Mouse (Mus musculus) kidney, adult 2 months (tissue): ENCODE measurements around the gene Emilin3. TPM values are rescaled to one million over a fixed set of nuclear protein-coding genes. Genes with fewer than 3 reads are reported as not detected.

Experiments used
- DNase-seq: peaks from one replicate; pipeline ENCODE4 v3.0.0; 2021
- H3K27ac ChIP-seq: fragments of 200-500 bp; 2 replicates; pipeline ENCODE4 v1.5.1; 2012; ENCODE audit warnings: low read depth, low read length, control low read depth, inconsistent platforms; ENCODE audit not compliant: insufficient read depth
- H3K27me3 ChIP-seq: fragments of 200-500 bp; replicated peaks from 2 replicates; pipeline ENCODE4 v1.6.1; 2012; ENCODE audit warnings: mild to moderate bottlenecking, moderate library complexity, low read length, inconsistent platforms; ENCODE audit not compliant: control insufficient read depth, insufficient read depth
- H3K36me3 ChIP-seq: fragments of 200-500 bp; 2 replicates; pipeline ENCODE4 v1.6.1; 2012; ENCODE audit warnings: mild to moderate bottlenecking, moderate library complexity, low read length, inconsistent platforms; ENCODE audit not compliant: control insufficient read depth, insufficient read depth
- H3K4me1 ChIP-seq: fragments of 200-500 bp; 2 replicates; pipeline ENCODE4 v1.6.1; 2011; ENCODE audit warnings: low read length; ENCODE audit not compliant: control insufficient read depth, insufficient read depth
- H3K4me3 ChIP-seq: fragments of 200-500 bp; 2 replicates; pipeline ENCODE4 v1.5.1; 2011; ENCODE audit warnings: mild to moderate bottlenecking, low read depth, low read length, control low read depth; ENCODE audit not compliant: insufficient read depth
- CTCF ChIP-seq: fragments of 200-500 bp; conservative IDR thresholded peaks from 2 replicates; pipeline ENCODE4 v1.5.1; 2011; ENCODE audit warnings: low read depth, mild to moderate bottlenecking, control low read depth, low read length, moderate library complexity, mixed read lengths; ENCODE audit not compliant: insufficient read depth, insufficient read length
- POLR2A ChIP-seq: fragments of 200-500 bp; IDR thresholded peaks from one replicate; pipeline ENCODE4 v1.6.1; 2011; ENCODE audit warnings: low read depth, low read length, control low read depth
- WGBS: fragments of 180-500 bp; shearing (Covaris S2); methylation state at CpG from one replicate; pipeline ENCODE4 v1.1.7; 2018; 5-methylcytosine and 5-hydroxymethylcytosine counted together
- polyA plus RNA-seq: library from polyadenylated mRNA; depleted of rRNA; stranded (reverse); fragments of >200 nt; gene quantifications from 2 replicates; pipeline ENCODE4 v1.2.3, GENCODE M21; 2012

The Emilin3 gene
- polyA plus RNA-seq, 1 experiment = not detected

- peaks cover 16% of the 10 kb centered on the region for H3K4me1 ChIP-seq
- TF ChIP-seq POLR2A (no peak), CTCF (no peak)
- DNase-seq = peak; percentile 75
- H3K27me3 ChIP-seq = no peaks in the 10 kb centered on the region
- H3K36me3 ChIP-seq = no peaks in the 10 kb centered on the region
- no peak overlapping the region for H3K4me3 ChIP-seq
- H3K27ac ChIP-seq = peak overlapping the region; percentile 81
- 55% methylated on average over 5 of the region's 5 CpGs for WGBS
These were observed 37.8 kb downstream of the Emilin3 start for GRCm38 (mm10) chr2:160874231-160874877.

DNA sequence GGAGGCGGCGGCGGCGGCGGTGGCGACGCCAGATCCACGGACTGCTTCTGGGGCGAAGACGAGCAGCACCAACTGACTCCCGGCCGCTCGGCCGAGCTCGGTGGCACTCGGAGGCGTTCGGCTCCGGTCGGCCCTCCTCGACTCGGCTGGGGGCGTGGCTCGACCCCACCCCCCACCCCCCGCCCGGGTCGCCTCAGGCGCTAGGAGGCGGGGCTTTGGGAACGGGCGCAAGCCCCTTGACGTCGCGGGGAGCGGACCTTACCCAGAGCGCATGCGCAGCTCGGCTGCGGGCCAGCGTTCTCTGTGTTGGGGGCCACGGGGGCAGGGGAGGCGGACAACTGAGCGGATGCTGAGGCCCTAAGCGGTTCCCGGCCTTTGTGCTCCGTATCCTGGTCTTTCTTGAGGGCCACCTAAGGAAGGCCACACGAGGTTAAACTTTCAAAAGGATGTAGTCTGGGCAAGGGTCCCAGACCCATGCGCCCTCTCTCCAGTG, 39.2 kb downstream of the Emilin3 start, which contains the start of gene Zhx3:
TSS of gene Zhx3 (minus strand) at position 109 of the 493 bp plus-strand sequence.
- peak; percentile 96 for DNase-seq
- WGBS = under 1% methylated on average over 43 of the region's 48 CpGs
- H3K4me1 ChIP-seq = peaks cover 23% of the 10 kb centered on the region
- peak within 1 kb of the TSS; percentile 97 for H3K27ac ChIP-seq
- TF ChIP-seq POLR2A = peak; percentile 63
- TF ChIP-seq CTCF = no peak
- H3K36me3 ChIP-seq = no peaks in the 10 kb centered on the region; the same call in 1 of the 2 replicates
- peak within 1 kb of the TSS; percentile 92 for H3K4me3 ChIP-seq
- no peaks in the 10 kb centered on the region for H3K27me3 ChIP-seq

DNA sequence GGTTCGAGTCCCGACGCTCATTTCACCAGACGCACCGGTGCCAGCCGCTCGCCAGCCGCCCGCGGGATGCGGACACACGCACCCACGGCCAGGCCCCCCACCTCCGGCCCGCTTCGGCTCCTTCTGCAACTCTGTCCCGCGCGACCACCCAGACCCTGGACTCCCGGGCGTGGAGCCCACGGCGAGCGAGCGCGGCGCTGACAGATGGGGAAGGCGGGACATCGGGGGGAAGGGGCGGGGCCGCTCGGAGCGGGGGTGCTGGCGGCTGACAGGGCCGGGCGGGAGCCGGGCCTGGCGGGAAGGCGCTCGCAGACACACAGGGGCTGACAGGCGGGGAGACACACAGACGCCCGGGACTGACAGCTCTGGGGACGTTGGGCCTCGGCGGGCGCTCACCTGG, 39.7 kb downstream of the Emilin3 start:
- Histone ChIP-seq H3K4me1 (peaks cover 23% of the 10 kb centered on the region), H3K4me3 (peak overlapping the region; percentile 92), H3K27ac (peak overlapping the region; percentile 97), H3K27me3 (no peaks in the 10 kb centered on the region), H3K36me3 (no peaks in the 10 kb centered on the region; the same call in 1 of the 2 replicates)
- DNase-seq = peak; percentile 79
- TF ChIP-seq CTCF = no peak
- no peak for TF ChIP-seq POLR2A
- WGBS = under 1% methylated on average over 47 of the region's 47 CpGs

- H3K27ac ChIP-seq = peak overlapping the region; percentile 86
These were observed 40.8 kb downstream of the Emilin3 start for GRCm38 (mm10) chr2:160871310-160871709.

GRCm38 (mm10) chr2:160869446-160869845, 42.7 kb downstream of the Emilin3 start:
- Histone ChIP-seq H3K4me3 (no peak overlapping the region), H3K27me3 (no peaks in the 10 kb centered on the region), H3K27ac (no peak overlapping the region), H3K4me1 (peaks cover 33% of the 10 kb centered on the region), H3K36me3 (no peaks in the 10 kb centered on the region; the same call in 1 of the 2 replicates)
- no peak for DNase-seq
- WGBS = 64% methylated on average over 3 of the region's 3 CpGs
- no peak for TF ChIP-seq CTCF
- no peak for TF ChIP-seq POLR2A

More at GRCm38 (mm10) chr2:160871310-160871709, 40.8 kb downstream of the Emilin3 start:
- no peak for TF ChIP-seq POLR2A
- no peak for TF ChIP-seq CTCF
- Histone ChIP-seq H3K36me3 (no peaks in the 10 kb centered on the region; the same call in 1 of the 2 replicates), H3K4me1 (peaks cover 30% of the 10 kb centered on the region), H3K27me3 (no peaks in the 10 kb centered on the region), H3K4me3 (peak overlapping the region; percentile 39)
- 17% methylated on average over 3 of the region's 3 CpGs for WGBS
- DNase-seq = peak; percentile 77

GRCm38 (mm10) chr2:160865266-160865665, 46.9 kb downstream of the Emilin3 start:
- TF ChIP-seq CTCF = no peak
- TF ChIP-seq POLR2A = no peak
- H3K27ac ChIP-seq = no peak overlapping the region

DNA sequence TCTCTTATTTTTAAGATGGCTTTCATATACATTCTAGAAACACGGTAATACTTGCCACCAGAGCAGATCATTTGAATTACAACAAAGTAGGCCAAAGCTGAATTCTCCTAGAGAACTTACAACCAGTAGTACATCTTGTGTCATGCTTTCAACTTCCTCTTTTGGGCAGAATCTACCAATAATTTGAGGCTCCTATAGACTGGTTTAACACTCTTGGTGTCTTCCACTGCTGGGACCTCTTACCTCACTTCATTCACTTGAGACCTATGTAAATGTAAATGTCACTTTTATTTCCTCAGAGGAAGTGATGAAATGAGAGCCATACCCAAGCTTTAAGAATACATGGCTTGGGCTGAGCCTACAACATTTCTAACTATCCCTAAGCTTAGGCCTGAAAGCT, 48.0 kb downstream of the Emilin3 start:
- TF ChIP-seq CTCF (no peak), POLR2A (no peak)
- no peaks in the 10 kb centered on the region; the same call in 1 of the 2 replicates for H3K36me3 ChIP-seq
- WGBS = 88% methylated on average over 1 of the region's 1 CpGs

More at GRCm38 (mm10) chr2:160865266-160865665, 46.9 kb downstream of the Emilin3 start:
- no peak for DNase-seq
- Histone ChIP-seq H3K4me3 (no peak overlapping the region), H3K27me3 (no peaks in the 10 kb centered on the region), H3K36me3 (no peaks in the 10 kb centered on the region; the same call in 1 of the 2 replicates), H3K4me1 (peaks cover 37% of the 10 kb centered on the region)
- WGBS = 91% methylated on average over 2 of the region's 2 CpGs

More for the DNA sequence above, 48.0 kb downstream of the Emilin3 start:
- Histone ChIP-seq H3K4me1 (peaks cover 42% of the 10 kb centered on the region), H3K27me3 (no peaks in the 10 kb centered on the region), H3K4me3 (no peak overlapping the region), H3K27ac (no peak overlapping the region)
- no peak for DNase-seq
